Mouse (Mus musculus) cerebellum, adult 2 months (tissue): ENCODE results near the gene Slc12a1.

Source experiments
- CTCF ChIP-seq: fragments of 200-500 bp; IDR thresholded peaks from 2 replicates; pipeline ENCODE4 v1.5.1; 2011; ENCODE audit warnings: low read depth, mild to moderate bottlenecking, control low read depth, low read length, moderate library complexity, borderline replicate concordance; ENCODE audit not compliant: insufficient read depth
- POLR2A ChIP-seq: fragments of 200-500 bp; IDR thresholded peaks from 2 replicates; pipeline ENCODE4 v1.6.1; 2011; ENCODE audit warnings: low read length, control low read depth, borderline replicate concordance; ENCODE audit not compliant: insufficient read depth

DNA sequence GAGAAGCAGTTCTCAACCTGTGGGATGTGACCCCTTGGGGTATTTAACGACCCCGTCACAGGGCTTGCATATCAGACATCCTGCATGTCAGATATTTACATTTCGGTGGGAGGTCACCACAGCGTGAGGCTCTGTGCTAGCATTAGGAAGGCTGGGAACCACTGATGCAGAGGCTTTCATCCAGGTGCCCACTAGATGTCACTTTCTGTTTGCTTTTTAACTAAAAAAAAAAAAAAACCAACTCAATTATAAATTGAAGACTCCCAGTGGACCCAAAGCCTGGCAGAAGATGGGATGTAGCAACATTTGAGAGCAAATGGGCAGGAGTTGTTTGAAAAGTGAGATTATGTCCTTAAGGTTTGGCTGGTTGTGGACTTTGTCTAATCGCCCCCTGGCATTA, 110.8 kb downstream of the Slc12a1 start:
- TF ChIP-seq CTCF (peak; percentile 31; the same call in 1 of the 2 replicates), POLR2A (no peak)
